Mouse (Mus musculus): Measurements from ENCODE around the gene Lrrn3.

Gene Lrrn3

DNA sequence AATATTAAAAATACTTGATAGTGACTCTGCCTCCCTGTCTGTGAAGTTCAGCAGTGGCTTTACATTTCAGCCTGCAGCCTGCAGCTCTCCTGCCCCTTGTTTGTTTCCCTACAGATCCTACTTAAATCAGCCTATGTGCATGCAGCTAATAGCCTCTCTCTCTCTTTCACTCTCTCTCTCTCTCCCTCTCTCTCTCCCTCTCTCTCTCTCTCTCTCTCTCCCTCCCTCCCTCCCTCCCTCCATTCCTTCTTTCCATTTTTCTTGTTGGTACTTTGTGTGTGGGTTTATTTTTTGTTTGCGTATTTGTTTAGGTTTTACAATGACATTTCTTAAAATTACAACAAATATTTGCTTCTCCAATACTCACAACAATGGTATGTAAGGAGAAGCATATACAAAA is at the start of gene Lrrn3:
TSS of gene Lrrn3 (minus strand) at position 101 of the 400 bp plus-strand sequence.
- in situ Hi-C loops (cut with MseI, MboI) = loop anchor here (10.0 to 25.0 kb wide), 2 partner anchors 649 to 652 kb away; no protein-coding TSS in a partner anchor

- in situ Hi-C loops (cut with MseI, MboI) = no loop called here
Measured at GRCm38 (mm10) chr12:41528410-41528809, 42.2 kb upstream of the Lrrn3 start.

- in situ Hi-C loops (cut with MseI, MboI) = no loop called here
Measured at GRCm38 (mm10) chr12:41526688-41527087, 40.5 kb upstream of the Lrrn3 start.

- in situ Hi-C loops (cut with MseI, MboI) = no loop called here
Measured at GRCm38 (mm10) chr12:41521671-41522070, 35.4 kb upstream of the Lrrn3 start.

DNA sequence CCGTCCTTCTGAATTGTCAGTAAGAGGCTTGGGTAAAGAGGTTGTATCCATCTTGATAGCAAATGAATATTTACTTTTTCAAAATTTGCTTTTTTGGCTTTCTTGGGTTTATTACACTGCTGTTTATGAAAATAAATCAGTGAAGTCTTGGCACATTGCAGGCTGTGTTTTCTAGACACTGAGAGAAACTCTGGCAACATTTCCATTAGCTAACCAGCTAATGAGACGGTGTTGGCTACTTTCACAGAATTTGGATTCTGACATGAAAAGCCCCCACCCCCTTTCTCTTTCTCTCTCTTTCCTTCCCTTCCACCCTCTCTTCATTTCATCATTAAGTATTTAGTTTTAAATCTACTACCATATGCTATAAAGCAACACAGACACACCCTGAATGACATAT is 34.1 kb upstream of the Lrrn3 start:
- in situ Hi-C loops (cut with MseI, MboI) = no loop called here

DNA sequence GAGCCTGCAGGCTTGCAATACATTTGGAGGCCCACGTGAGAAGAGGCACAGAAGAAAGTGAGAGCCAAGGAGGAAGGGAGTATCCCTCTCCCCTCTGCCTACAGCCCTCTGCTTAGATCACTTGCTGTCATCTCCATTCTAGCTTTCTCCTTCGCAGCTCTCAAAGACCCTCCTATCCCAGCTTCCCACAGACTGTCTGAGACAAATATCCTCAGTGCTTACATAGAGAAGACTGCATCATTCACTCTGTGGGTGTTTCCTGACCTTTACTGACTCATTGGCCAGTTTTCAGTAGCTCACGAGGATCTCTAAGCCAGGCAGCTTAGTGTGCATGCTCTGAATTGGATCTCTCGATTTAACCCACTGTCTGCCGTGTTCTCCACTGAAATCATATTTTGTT is 32.7 kb upstream of the Lrrn3 start:
- in situ Hi-C loops (cut with MseI, MboI) = no loop called here

DNA sequence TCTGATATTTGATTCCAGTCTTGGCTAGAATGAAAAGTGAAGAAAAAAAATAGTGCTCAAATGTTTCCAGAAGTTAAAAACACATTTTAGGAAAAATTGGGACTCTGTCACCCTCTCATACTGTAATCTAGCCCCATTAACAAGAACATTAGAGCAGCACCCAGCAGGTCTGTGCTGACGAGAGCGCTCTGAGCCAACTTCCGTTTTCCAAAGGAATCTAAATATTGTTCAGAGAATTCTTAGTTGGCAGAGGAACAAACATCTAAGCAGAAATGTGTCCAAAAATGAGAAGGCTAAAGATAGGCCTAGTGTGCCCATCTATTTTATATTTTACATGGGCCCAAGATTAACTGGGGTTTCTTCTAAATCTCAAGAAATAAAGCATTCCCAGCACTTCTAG is 24.4 kb upstream of the Lrrn3 start:
- in situ Hi-C loops (cut with MseI, MboI) = no loop called here

DNA sequence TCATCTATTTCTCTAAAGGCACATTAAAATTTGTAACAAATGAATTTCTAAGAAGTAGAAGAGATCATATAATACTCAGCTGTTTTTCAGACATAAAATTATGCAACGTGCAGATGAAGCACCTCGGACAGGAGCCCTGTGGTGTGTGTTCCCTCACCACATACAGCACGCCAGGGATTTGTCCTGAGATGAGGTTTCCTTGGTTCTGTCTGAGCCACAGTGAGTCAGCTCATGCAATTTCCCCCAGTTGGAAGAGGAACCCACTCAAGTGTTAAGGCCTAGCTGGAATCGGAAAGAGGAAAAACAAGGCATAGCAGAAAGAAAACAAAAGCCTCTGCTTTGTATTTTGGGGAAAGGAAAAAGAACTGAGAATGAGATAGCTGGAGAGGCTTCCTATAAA is 22.4 kb upstream of the Lrrn3 start:
- in situ Hi-C loops (cut with MseI, MboI) = no loop called here

GRCm38 (mm10) chr12:41500049-41500820 is 14.0 kb upstream of the Lrrn3 start:
- in situ Hi-C loops (cut with MseI, MboI) = no loop called here

GRCm38 (mm10) chr12:41494620-41495019 is 8.4 kb upstream of the Lrrn3 start:
- in situ Hi-C loops (cut with MseI, MboI) = loop anchor here in 1 of 2 experiments (25.0 kb wide), 1 partner anchor 657 kb away; no protein-coding TSS in a partner anchor

DNA sequence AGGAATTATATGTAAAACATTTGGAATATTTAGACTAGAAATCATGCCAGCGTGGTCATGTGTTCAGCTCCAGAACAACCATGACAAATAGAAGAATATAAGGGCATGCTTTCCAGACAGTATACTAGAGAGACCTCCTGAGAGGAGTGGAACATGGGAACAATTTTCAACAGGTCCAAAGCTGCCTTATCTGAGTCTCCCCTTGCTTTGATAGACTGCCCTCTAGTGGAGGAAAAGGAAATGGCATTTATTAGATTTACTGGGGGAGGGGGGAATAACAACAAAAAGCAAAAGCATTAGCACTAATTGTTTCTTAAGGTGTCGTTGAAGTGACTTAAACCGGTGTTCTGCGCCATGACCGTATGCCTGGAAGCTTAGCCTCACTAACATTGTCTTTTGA is 774 bp upstream of the Lrrn3 start:
- in situ Hi-C loops (cut with MseI, MboI) = loop anchor here (10.0 to 25.0 kb wide), 2 partner anchors 650 to 652 kb away; no protein-coding TSS in a partner anchor

- in situ Hi-C loops (cut with MseI, MboI) = loop anchor here (10.0 to 25.0 kb wide), 2 partner anchors 648 to 651 kb away; no protein-coding TSS in a partner anchor
Measured at GRCm38 (mm10) chr12:41485512-41486215, 567 bp downstream of the Lrrn3 start.

- in situ Hi-C loops (cut with MseI, MboI) = loop anchor here (10.0 to 25.0 kb wide), 2 partner anchors 648 to 650 kb away; no protein-coding TSS in a partner anchor
Measured at GRCm38 (mm10) chr12:41484689-41485511, 1.3 kb downstream of the Lrrn3 start.

GRCm38 (mm10) chr12:41483593-41484451 is 2.4 kb downstream of the Lrrn3 start:
- in situ Hi-C loops (cut with MseI, MboI) = loop anchor here (10.0 to 25.0 kb wide), 2 partner anchors 647 to 649 kb away; no protein-coding TSS in a partner anchor

- in situ Hi-C loops (cut with MseI, MboI) = loop anchor here (10.0 to 25.0 kb wide), 2 partner anchors 646 to 648 kb away; no protein-coding TSS in a partner anchor
Measured at GRCm38 (mm10) chr12:41483091-41483592, 3.1 kb downstream of the Lrrn3 start.

GRCm38 (mm10) chr12:41481486-41481885 is 4.7 kb downstream of the Lrrn3 start:
- in situ Hi-C loops (cut with MseI, MboI) = loop anchor here (10.0 to 25.0 kb wide), 2 partner anchors 644 to 647 kb away; no protein-coding TSS in a partner anchor

GRCm38 (mm10) chr12:41469096-41469801 is 17.0 kb downstream of the Lrrn3 start:
- in situ Hi-C loops (cut with MseI, MboI) = no loop called here

DNA sequence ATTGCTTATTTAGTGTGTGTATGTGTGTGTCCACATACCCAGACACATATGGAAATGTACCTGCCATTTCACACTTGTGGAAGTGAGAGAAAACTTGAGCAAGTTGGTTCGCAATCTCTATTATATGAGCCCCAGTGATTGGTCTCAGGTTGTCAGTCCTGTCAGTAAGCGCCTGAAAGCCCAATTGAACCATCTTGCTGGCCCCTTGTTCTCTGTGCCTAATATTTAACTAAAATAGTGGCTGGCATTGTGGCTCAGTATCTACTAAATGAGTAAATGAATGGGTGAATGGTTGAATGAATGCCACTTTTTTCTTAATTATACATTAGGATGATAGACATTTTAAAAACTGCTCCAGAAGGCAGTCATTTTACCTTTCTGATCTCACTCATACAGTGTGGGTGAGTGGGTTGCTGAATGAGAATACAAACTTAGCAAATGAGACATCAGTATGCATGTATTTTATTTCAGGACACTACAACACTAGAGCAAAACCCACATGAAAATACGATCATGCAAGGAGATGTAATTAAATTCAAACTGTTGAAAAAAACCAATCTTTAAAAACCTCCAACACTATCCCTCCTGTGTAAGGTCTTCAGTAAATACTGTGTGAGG is 17.7 kb downstream of the Lrrn3 start:
- in situ Hi-C loops (cut with MseI, MboI) = no loop called here

DNA sequence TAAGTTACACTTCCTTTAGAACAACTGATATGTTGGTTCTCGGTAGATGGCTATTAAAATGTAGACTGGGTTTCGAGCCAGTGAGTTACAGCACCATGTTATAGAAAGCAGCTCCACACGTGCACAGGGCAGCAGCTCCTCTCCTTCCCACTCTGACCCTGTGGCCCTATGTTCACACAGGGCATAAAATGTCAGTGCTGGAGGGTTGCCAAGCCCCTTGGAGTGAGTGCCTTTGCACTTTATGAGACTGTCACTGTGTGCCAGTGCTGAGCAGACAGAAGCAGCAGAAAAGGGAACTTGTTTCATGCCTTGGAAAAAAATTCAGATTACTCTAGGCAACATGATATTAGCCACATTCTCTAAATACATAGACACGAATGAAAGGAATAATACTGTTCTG is 47.8 kb downstream of the Lrrn3 start:
- in situ Hi-C loops (cut with MseI, MboI) = no loop called here
